Mouse (Mus musculus) forebrain, postnatal 0 days (tissue): ENCODE results near the gene Thsd4. TPM values are rescaled to one million over a fixed set of nuclear protein-coding genes. Genes with fewer than 3 reads are reported as not detected.

Experiments used
- ATAC-seq: fragments of 200-750 bp; cut with Nextera tagmentation; 2 replicates; pipeline ENCODE4 v1.8.0; 2017; ENCODE audit warnings: mild to moderate bottlenecking, moderate library complexity
- DNase-seq: peaks from one replicate; pipeline ENCODE4 v3.0.0-alpha.2; 2015
- H3K27ac ChIP-seq: fragments of 300-500 bp; sonication (generic); 2 replicates; pipeline ENCODE4 v1.5.1; 2014; ENCODE audit warnings: low read depth, mild to moderate bottlenecking, antibody characterized with exemption, low read length, moderate library complexity, mixed read lengths
- H3K27me3 ChIP-seq: fragments of 300-500 bp; sonication (generic); 2 replicates; pipeline ENCODE4 v1.6.1; 2014; ENCODE audit warnings: mild to moderate bottlenecking, low read length, mixed read lengths; ENCODE audit not compliant: insufficient read depth
- H3K36me3 ChIP-seq: fragments of 300-500 bp; sonication (generic); 2 replicates; pipeline ENCODE4 v1.6.1; 2014; ENCODE audit warnings: mild to moderate bottlenecking, moderate library complexity; ENCODE audit not compliant: insufficient read depth
- H3K4me1 ChIP-seq: fragments of 300-500 bp; sonication (generic); 2 replicates; pipeline ENCODE4 v1.6.1; 2014; ENCODE audit warnings: antibody characterized with exemption; ENCODE audit not compliant: insufficient read depth
- H3K4me2 ChIP-seq: fragments of 300-500 bp; sonication (generic); 2 replicates; pipeline ENCODE4 v1.6.1; 2014; ENCODE audit warnings: low read depth, mild to moderate bottlenecking, moderate library complexity
- H3K4me3 ChIP-seq: fragments of 300-500 bp; sonication (generic); 2 replicates; pipeline ENCODE4 v1.5.1; 2014; ENCODE audit warnings: low read depth, low read length, mixed read lengths
- H3K9ac ChIP-seq: fragments of 300-500 bp; sonication (generic); 2 replicates; pipeline ENCODE4 v1.6.1; 2014; ENCODE audit warnings: mild to moderate bottlenecking
- H3K9me3 ChIP-seq: fragments of 300-500 bp; sonication (generic); 2 replicates; pipeline ENCODE4 v1.6.1; 2016; ENCODE audit warnings: low read length
- CTCF ChIP-seq: sonication (generic); IDR thresholded peaks from 2 replicates; pipeline ENCODE4 v1.5.1; 2016; ENCODE audit warnings: antibody characterized with exemption, control low read depth, low read depth
- WGBS: fragments of 180-500 bp; shearing (Covaris S2); extraction: QIAGEN DNeasy Blood & Tissue Kit; methylation state at CpG from one replicate; pipeline ENCODE4 v1.1.7; 2014; 5-methylcytosine and 5-hydroxymethylcytosine counted together
- polyA plus RNA-seq: library from polyadenylated mRNA; unstranded; fragments of >200 nt; fragmentation: Nextera tagmentation; extraction: Ambion mirVana; gene quantifications from 2 replicates; pipeline ENCODE4 v1.2.1, GENCODE M21; 2015
- total RNA-seq: library from RNA; depleted of rRNA; stranded (reverse); fragments of >200 nt; gene quantifications from 2 replicates; pipeline ENCODE4 v1.2.3, GENCODE M21; 2014

The Thsd4 gene
- total and polyA plus RNA-seq, 2 experiments from 2014 or later = 3.5 to 14.2 TPM

GRCm38 (mm10) chr9:60313661-60314060 lies 208.2 kb downstream of the Thsd4 start:
- H3K4me3 ChIP-seq = no peak overlapping the region
- DNase-seq = no peak
- WGBS = 60% methylated on average over 6 of the region's 6 CpGs

GRCm38 (mm10) chr9:60312670-60313069 lies 209.2 kb downstream of the Thsd4 start:
- 77% methylated on average over 7 of the region's 7 CpGs for WGBS

More at GRCm38 (mm10) chr9:60313661-60314060, 208.2 kb downstream of the Thsd4 start:
- Histone ChIP-seq H3K9me3 (no peaks in the 10 kb centered on the region), H3K4me2 (no peak overlapping the region), H3K9ac (no peak overlapping the region), H3K27me3 (no peaks in the 10 kb centered on the region), H3K27ac (no peak overlapping the region), H3K36me3 (no peaks in the 10 kb centered on the region), H3K4me1 (0 out of 2 replicates have a peak, but pooled peaks cover 3% of the 10 kb centered on the region)
- no peak for TF ChIP-seq CTCF
- ATAC-seq = no peak

GRCm38 (mm10) chr9:60311594-60312128 lies 210.2 kb downstream of the Thsd4 start:
- DNase-seq (peak; percentile 76), ATAC-seq (peak; percentile 82)
- WGBS = 20% methylated on average over 10 of the region's 10 CpGs
- no peaks in the 10 kb centered on the region for H3K27me3 ChIP-seq
- H3K4me3 ChIP-seq = no peak overlapping the region
- no peak overlapping the region for H3K4me2 ChIP-seq
- 0 out of 2 replicates have a peak, but pooled peaks cover 3% of the 10 kb centered on the region for H3K4me1 ChIP-seq
- no peak for TF ChIP-seq CTCF
- no peaks in the 10 kb centered on the region for H3K36me3 ChIP-seq
- H3K9ac ChIP-seq = no peak overlapping the region
- no peak overlapping the region for H3K27ac ChIP-seq
- H3K9me3 ChIP-seq = no peaks in the 10 kb centered on the region

More at GRCm38 (mm10) chr9:60312670-60313069, 209.2 kb downstream of the Thsd4 start:
- DNase-seq (no peak), ATAC-seq (no peak)
- Histone ChIP-seq H3K4me2 (no peak overlapping the region), H3K9me3 (no peaks in the 10 kb centered on the region), H3K27me3 (no peaks in the 10 kb centered on the region), H3K4me3 (no peak overlapping the region), H3K36me3 (no peaks in the 10 kb centered on the region), H3K9ac (no peak overlapping the region), H3K4me1 (0 out of 2 replicates have a peak, but pooled peaks cover 3% of the 10 kb centered on the region), H3K27ac (no peak overlapping the region)
- TF ChIP-seq CTCF = no peak

- WGBS = 74% methylated on average over 8 of the region's 8 CpGs
- no peak for ATAC-seq
These were observed 211.0 kb downstream of the Thsd4 start for GRCm38 (mm10) chr9:60310741-60311317.

DNA sequence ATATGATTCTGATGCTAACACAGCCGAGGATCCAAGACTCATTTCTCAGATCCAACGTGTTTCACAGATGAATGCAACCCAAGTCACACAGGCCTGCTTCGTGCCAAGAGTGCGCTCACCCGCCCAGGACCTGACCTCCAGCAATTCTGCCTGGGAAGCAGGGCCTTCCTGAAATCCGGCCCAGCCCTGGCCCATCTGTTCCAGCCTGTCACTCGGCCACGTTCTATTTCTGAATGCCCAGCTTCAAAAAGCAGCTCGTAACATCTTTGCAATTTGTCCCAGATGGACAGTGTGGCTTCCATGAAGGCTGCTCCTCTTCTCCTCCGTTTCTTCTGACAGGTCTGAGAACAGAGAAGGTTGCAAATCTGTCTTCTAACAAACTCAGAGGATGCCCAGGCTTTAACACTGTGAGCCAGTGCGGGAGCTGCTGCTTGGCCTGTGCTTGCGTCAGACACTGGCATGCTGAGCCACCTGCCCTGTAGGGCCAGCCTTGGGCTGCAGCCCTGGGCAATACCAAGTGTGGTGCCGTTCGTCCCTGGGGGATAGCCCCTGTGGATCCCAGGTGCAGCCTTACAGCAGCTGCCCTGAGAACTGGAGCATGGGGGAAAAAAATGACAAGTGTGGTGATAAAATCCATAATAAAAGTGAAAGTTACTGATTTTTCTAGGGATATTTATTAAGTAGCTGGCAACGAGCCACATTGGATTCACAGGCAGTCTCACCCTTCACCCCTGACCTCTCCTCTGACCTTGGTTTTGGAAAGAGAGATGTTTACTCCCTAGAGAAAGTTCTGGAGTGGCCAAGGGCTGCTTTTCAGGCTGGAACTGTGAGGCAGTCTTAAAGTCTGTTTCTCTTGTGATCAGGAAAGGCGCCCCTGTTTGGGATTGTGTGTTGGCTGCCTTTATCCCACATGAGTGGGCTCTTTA lies 211.8 kb downstream of the Thsd4 start:
- Histone ChIP-seq H3K4me3 (no peak overlapping the region), H3K4me1 (0 out of 2 replicates have a peak, but pooled peaks cover 3% of the 10 kb centered on the region), H3K27ac (peak overlapping the region; percentile 54; the same call in 1 of the 2 replicates), H3K9ac (no peak overlapping the region), H3K27me3 (no peaks in the 10 kb centered on the region), H3K4me2 (no peak overlapping the region), H3K36me3 (no peaks in the 10 kb centered on the region), H3K9me3 (no peaks in the 10 kb centered on the region)
- peak; percentile 38 for DNase-seq
- 41% methylated on average over 16 of the region's 16 CpGs for WGBS
- peak; percentile 50 for ATAC-seq
- no peak for TF ChIP-seq CTCF

More at GRCm38 (mm10) chr9:60310741-60311317, 211.0 kb downstream of the Thsd4 start:
- Histone ChIP-seq H3K27ac (no peak overlapping the region), H3K9me3 (no peaks in the 10 kb centered on the region), H3K9ac (no peak overlapping the region), H3K4me2 (no peak overlapping the region), H3K27me3 (no peaks in the 10 kb centered on the region), H3K4me1 (0 out of 2 replicates have a peak, but pooled peaks cover 3% of the 10 kb centered on the region), H3K36me3 (no peaks in the 10 kb centered on the region), H3K4me3 (no peak overlapping the region)
- no peak for TF ChIP-seq CTCF
- no peak for DNase-seq

DNA sequence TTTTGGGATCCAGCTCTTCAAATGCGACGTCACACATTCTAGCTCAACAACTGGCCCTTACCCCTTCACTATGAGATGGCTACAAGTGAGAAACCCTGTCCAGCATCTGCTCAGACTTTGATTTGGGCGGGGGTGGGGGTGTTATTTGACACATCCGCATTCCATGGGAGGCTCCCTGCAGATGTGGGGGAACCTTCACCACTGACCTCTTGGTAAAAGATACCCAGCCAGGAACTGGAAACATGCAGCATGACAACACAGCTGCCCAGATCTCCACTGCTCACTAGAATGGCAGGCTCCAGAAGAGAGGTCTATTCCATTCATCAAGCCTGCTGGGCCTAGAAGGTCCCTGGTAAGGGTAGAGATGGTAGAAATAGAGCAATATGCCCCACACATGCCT lies 213.7 kb downstream of the Thsd4 start:
- no peaks in the 10 kb centered on the region for H3K9me3 ChIP-seq
- H3K4me2 ChIP-seq = no peak overlapping the region
- ATAC-seq (no peak), DNase-seq (no peak)
- H3K36me3 ChIP-seq = no peaks in the 10 kb centered on the region
- no peak for TF ChIP-seq CTCF
- 74% methylated on average over 4 of the region's 4 CpGs for WGBS
- H3K27ac ChIP-seq = no peak overlapping the region
- H3K4me3 ChIP-seq = no peak overlapping the region
- 0 out of 2 replicates have a peak, but pooled peaks cover 3% of the 10 kb centered on the region for H3K4me1 ChIP-seq
- no peak overlapping the region for H3K9ac ChIP-seq
- H3K27me3 ChIP-seq = no peaks in the 10 kb centered on the region

DNA sequence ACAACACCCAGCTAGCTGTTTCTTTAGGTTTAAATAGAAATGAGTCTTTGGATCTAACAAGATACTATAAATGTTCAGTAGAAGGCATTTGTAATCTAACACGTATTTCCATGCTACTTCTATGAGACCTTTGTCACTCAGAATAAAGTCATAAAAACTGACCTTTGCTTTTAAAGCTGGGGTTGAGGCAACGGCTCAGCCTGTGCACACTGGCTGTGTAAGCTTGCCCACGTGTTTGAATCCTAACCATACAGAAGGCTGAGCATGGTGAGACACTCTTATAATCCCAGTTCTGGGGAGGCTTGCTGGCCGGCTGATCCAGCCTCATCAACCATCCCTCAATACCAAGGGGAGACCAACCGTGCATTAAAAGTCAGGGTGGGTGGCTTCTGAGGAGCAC lies 214.4 kb downstream of the Thsd4 start:
- no peaks in the 10 kb centered on the region for H3K9me3 ChIP-seq
- no peaks in the 10 kb centered on the region for H3K27me3 ChIP-seq
- no peaks in the 10 kb centered on the region for H3K36me3 ChIP-seq
- WGBS = 82% methylated on average over 5 of the region's 5 CpGs
- no peak overlapping the region for H3K4me2 ChIP-seq
- no peak for TF ChIP-seq CTCF
- no peak for DNase-seq
- no peak overlapping the region for H3K4me3 ChIP-seq
- ATAC-seq = no peak
- H3K4me1 ChIP-seq = 0 out of 2 replicates have a peak, but pooled peaks cover 3% of the 10 kb centered on the region
- H3K27ac ChIP-seq = no peak overlapping the region
- no peak overlapping the region for H3K9ac ChIP-seq
